Mouse (Mus musculus): ENCODE data around the gene Gramd2. TPM values are rescaled to one million over a fixed set of nuclear protein-coding genes. Genes with fewer than 3 reads are reported as not detected.

Gene Gramd2
- polyA plus RNA-seq, 1 experiment: not detected

- Histone ChIP-seq H3K4me1 (ENCODE audit: control insufficient read depth, insufficient read depth, low read length) (peaks cover 21% of the 10 kb centered on the region), H3K4me3 (ENCODE audit: insufficient read depth, low read length) (no peak overlapping the region), H3K27ac (ENCODE audit: insufficient read depth, low read depth, low read length) (no peak overlapping the region)
- TF ChIP-seq POLR2A (IDR thresholded peaks at IDR 0.05; ENCODE audit: borderline replicate concordance, low read depth, low read length) (no peak), CTCF (IDR thresholded peaks at IDR 0.05; ENCODE audit: low read depth, low read length) (no peak)
Measured at GRCm38 (mm10) chr9:59733075-59733474, 53.1 kb downstream of the Gramd2 start.

- TF ChIP-seq CTCF (IDR thresholded peaks at IDR 0.05; ENCODE audit: low read depth, low read length) (no peak), POLR2A (IDR thresholded peaks at IDR 0.05; ENCODE audit: borderline replicate concordance, low read depth, low read length) (no peak)
- Histone ChIP-seq H3K4me3 (ENCODE audit: insufficient read depth, low read length) (no peak overlapping the region), H3K4me1 (ENCODE audit: control insufficient read depth, insufficient read depth, low read length) (peaks cover 21% of the 10 kb centered on the region), H3K27ac (ENCODE audit: insufficient read depth, low read depth, low read length) (no peak overlapping the region; the same call in 1 of the 2 replicates)
Measured at GRCm38 (mm10) chr9:59735394-59735793, 55.5 kb downstream of the Gramd2 start.

- Histone ChIP-seq H3K27ac (ENCODE audit: insufficient read depth, low read depth, low read length) (no peak overlapping the region), H3K4me3 (ENCODE audit: insufficient read depth, low read length) (no peak overlapping the region), H3K4me1 (ENCODE audit: control insufficient read depth, insufficient read depth, low read length) (peaks cover 5% of the 10 kb centered on the region)
- TF ChIP-seq POLR2A (IDR thresholded peaks at IDR 0.05; ENCODE audit: borderline replicate concordance, low read depth, low read length): no peak
- TF ChIP-seq CTCF (IDR thresholded peaks at IDR 0.05; ENCODE audit: low read depth, low read length): no peak
Measured at GRCm38 (mm10) chr9:59740593-59740992, 60.6 kb downstream of the Gramd2 start.

GRCm38 (mm10) chr9:59743903-59744302 is 64.0 kb downstream of the Gramd2 start:
- Histone ChIP-seq H3K4me3 (ENCODE audit: insufficient read depth, low read length) (no peak overlapping the region), H3K4me1 (ENCODE audit: control insufficient read depth, insufficient read depth, low read length) (peaks cover 3% of the 10 kb centered on the region; the same call in 1 of the 2 replicates), H3K27ac (ENCODE audit: insufficient read depth, low read depth, low read length) (no peak overlapping the region)
- TF ChIP-seq CTCF (IDR thresholded peaks at IDR 0.05; ENCODE audit: low read depth, low read length) (no peak), POLR2A (IDR thresholded peaks at IDR 0.05; ENCODE audit: borderline replicate concordance, low read depth, low read length) (no peak)

- no peak overlapping the region for H3K4me3 ChIP-seq (ENCODE audit: insufficient read depth, low read length)
- H3K4me1 ChIP-seq (ENCODE audit: control insufficient read depth, insufficient read depth, low read length): peaks cover 8% of the 10 kb centered on the region; the same call in 1 of the 2 replicates
- H3K27ac ChIP-seq (ENCODE audit: insufficient read depth, low read depth, low read length): no peak overlapping the region
- TF ChIP-seq CTCF (IDR thresholded peaks at IDR 0.05; ENCODE audit: low read depth, low read length) (no peak), POLR2A (IDR thresholded peaks at IDR 0.05; ENCODE audit: borderline replicate concordance, low read depth, low read length) (no peak)
Measured at GRCm38 (mm10) chr9:59748387-59748786, 68.4 kb downstream of the Gramd2 start.

- Histone ChIP-seq H3K4me1 (ENCODE audit: control insufficient read depth, insufficient read depth, low read length) (peaks cover 10% of the 10 kb centered on the region), H3K4me3 (ENCODE audit: insufficient read depth, low read length) (no peak overlapping the region), H3K27ac (ENCODE audit: insufficient read depth, low read depth, low read length) (no peak overlapping the region)
- no peak for TF ChIP-seq POLR2A (IDR thresholded peaks at IDR 0.05; ENCODE audit: borderline replicate concordance, low read depth, low read length)
- no peak for TF ChIP-seq CTCF (IDR thresholded peaks at IDR 0.05; ENCODE audit: low read depth, low read length)
Measured at GRCm38 (mm10) chr9:59748969-59749368, 69.0 kb downstream of the Gramd2 start.

- Histone ChIP-seq H3K27ac (ENCODE audit: insufficient read depth, low read depth, low read length) (no peak overlapping the region), H3K4me1 (ENCODE audit: control insufficient read depth, insufficient read depth, low read length) (peaks cover 11% of the 10 kb centered on the region), H3K4me3 (ENCODE audit: insufficient read depth, low read length) (peak overlapping the region; percentile 88)
- TF ChIP-seq POLR2A (IDR thresholded peaks at IDR 0.05; ENCODE audit: borderline replicate concordance, low read depth, low read length) (no peak), CTCF (IDR thresholded peaks at IDR 0.05; ENCODE audit: low read depth, low read length) (no peak)
Measured at GRCm38 (mm10) chr9:59749581-59750265, 69.8 kb downstream of the Gramd2 start.

GRCm38 (mm10) chr9:59750267-59751065 is 70.5 kb downstream of the Gramd2 start, which contains the start of the genes Senp8 and Myo9a:
Senp8 (minus strand) TSS chr9:59750710.
Myo9a (plus strand) TSS chr9:59750896.
- TF ChIP-seq CTCF (IDR thresholded peaks at IDR 0.05; ENCODE audit: low read depth, low read length) (no peak), POLR2A (IDR thresholded peaks at IDR 0.05; ENCODE audit: borderline replicate concordance, low read depth, low read length) (peak; percentile 67; the same call in 1 of the 2 replicates)
- Histone ChIP-seq H3K4me1 (ENCODE audit: control insufficient read depth, insufficient read depth, low read length) (peaks cover 11% of the 10 kb centered on the region), H3K4me3 (ENCODE audit: insufficient read depth, low read length) (peak within 1 kb of the TSS; percentile 88), H3K27ac (ENCODE audit: insufficient read depth, low read depth, low read length) (peak within 1 kb of the TSS; percentile 91)

- H3K27ac ChIP-seq (ENCODE audit: insufficient read depth, low read depth, low read length): peak overlapping the region; percentile 76
- TF ChIP-seq CTCF (IDR thresholded peaks at IDR 0.05; ENCODE audit: low read depth, low read length) (no peak), POLR2A (IDR thresholded peaks at IDR 0.05; ENCODE audit: borderline replicate concordance, low read depth, low read length) (no peak)
- H3K4me3 ChIP-seq (ENCODE audit: insufficient read depth, low read length): peak overlapping the region; percentile 87
- H3K4me1 ChIP-seq (ENCODE audit: control insufficient read depth, insufficient read depth, low read length): peaks cover 14% of the 10 kb centered on the region
Measured at GRCm38 (mm10) chr9:59751066-59751581, 71.2 kb downstream of the Gramd2 start.
